Mouse (Mus musculus): ENCODE measurements at regions not wholly inside any gene's neighbourhood (a gene's known extent, or its start where the extent isn't known, plus 50 kb on each side); places are given as distances from the start of the nearest gene placed in this dataset.

GRCm38 (mm10) chr6:122394160-122394559 is 53.8 kb upstream of the Phc1 start:
- DNase-seq = no peak

GRCm38 (mm10) chr6:122393231-122393881 is 53.0 kb upstream of the Phc1 start:
- no peak for DNase-seq

GRCm38 (mm10) chr6:122391725-122392667 is 51.6 kb upstream of the Phc1 start:
- DNase-seq = peak; percentile 65

- no peak for DNase-seq
Measured at GRCm38 (mm10) chr6:122391126-122391525, 50.8 kb upstream of the Phc1 start.

GRCm38 (mm10) chr6:122390720-122391119 is 50.4 kb upstream of the Phc1 start:
- DNase-seq = no peak

All from gastrocnemius, postnatal 10 days (tissue).